Mouse (Mus musculus) 3134 (cell line): ENCODE measurements at regions not wholly inside any gene's neighbourhood (a gene's known extent, or its start where the extent isn't known, plus 50 kb on each side); places are given as distances from the start of the nearest gene placed in this dataset.

Experiments used
- DNase-seq: peaks from one replicate; pipeline ENCODE4 v3.0.0-alpha.2; 2011; ENCODE audit warnings: low spot score; ENCODE audit not compliant: insufficient read length; ENCODE audit errors: extremely low read depth

- no peak for DNase-seq
Observed at GRCm38 (mm10) chr5:29870537-29870936, 134.8 kb upstream of the Gm5129 start.

- no peak for DNase-seq
Observed at GRCm38 (mm10) chr5:29875451-29875850, 137.5 kb upstream of the Il6 start.

GRCm38 (mm10) chr5:29887267-29887841 lies 125.6 kb upstream of the Il6 start:
- peak; percentile 22 for DNase-seq

- DNase-seq, result no peak
Observed at GRCm38 (mm10) chr5:29892344-29892743, 120.6 kb upstream of the Il6 start.

- DNase-seq, result no peak
Observed at GRCm38 (mm10) chr5:29892861-29893260, 120.1 kb upstream of the Il6 start.

- no peak for DNase-seq
Observed at GRCm38 (mm10) chr5:29893829-29894228, 119.1 kb upstream of the Il6 start.

GRCm38 (mm10) chr5:29894606-29895595 lies 118.0 kb upstream of the Il6 start:
- no peak for DNase-seq

- DNase-seq, result no peak
Observed at GRCm38 (mm10) chr5:29897617-29898016, 115.3 kb upstream of the Il6 start.

GRCm38 (mm10) chr5:29901716-29902115 lies 111.2 kb upstream of the Il6 start:
- DNase-seq, result no peak

- DNase-seq, result no peak
Observed at GRCm38 (mm10) chr5:29920295-29920694, 92.6 kb upstream of the Il6 start.

GRCm38 (mm10) chr5:29925527-29925926 lies 87.4 kb upstream of the Il6 start:
- no peak for DNase-seq

GRCm38 (mm10) chr5:29927594-29927993 lies 85.3 kb upstream of the Il6 start:
- DNase-seq, result no peak

GRCm38 (mm10) chr5:29929381-29929780 lies 83.5 kb upstream of the Il6 start:
- no peak for DNase-seq

- DNase-seq, result no peak
Observed at GRCm38 (mm10) chr5:29947225-29947624, 65.7 kb upstream of the Il6 start.

- no peak for DNase-seq
Observed at GRCm38 (mm10) chr5:29948161-29948560, 64.8 kb upstream of the Il6 start.

- no peak for DNase-seq
Observed at GRCm38 (mm10) chr5:29950456-29951170, 62.3 kb upstream of the Il6 start.

- no peak for DNase-seq
Observed at GRCm38 (mm10) chr5:29951381-29952350, 61.2 kb upstream of the Il6 start.
